Mouse (Mus musculus) stomach, postnatal 0 days (tissue): ENCODE measurements around the gene Prx. TPM values are rescaled to one million over a fixed set of nuclear protein-coding genes. Genes with fewer than 3 reads are reported as not detected.
A peak's percentile ranks its signal among the peaks of the same experiment; 100 is the strongest.

Experiments used
- ATAC-seq: fragments of 200-750 bp; cut with Nextera tagmentation; 2 replicates; pipeline ENCODE4 v1.8.0; 2017; ENCODE audit not compliant: low FRiP score, low TSS enrichment
- DNase-seq: peaks from one replicate; pipeline ENCODE4 v3.0.0-alpha.2; 2016; ENCODE audit warnings: low spot score
- H3K27ac ChIP-seq: fragments of 300-500 bp; sonication (generic); replicated peaks from 2 replicates; pipeline ENCODE4 v1.5.1; 2014; ENCODE audit warnings: mild to moderate bottlenecking, control low read depth
- H3K27me3 ChIP-seq: fragments of 300-500 bp; sonication (generic); 2 replicates; pipeline ENCODE4 v1.6.1; 2014; ENCODE audit warnings: low read length; ENCODE audit not compliant: control insufficient read depth, insufficient read depth
- H3K36me3 ChIP-seq: fragments of 300-500 bp; sonication (generic); 2 replicates; pipeline ENCODE4 v1.6.1; 2014; ENCODE audit warnings: low read length, mixed read lengths; ENCODE audit not compliant: control insufficient read depth, insufficient read depth
- H3K4me1 ChIP-seq: fragments of 300-500 bp; sonication (generic); replicated peaks from 2 replicates; pipeline ENCODE4 v1.6.1; 2014; ENCODE audit warnings: antibody characterized with exemption; ENCODE audit not compliant: control insufficient read depth, insufficient read depth
- H3K4me2 ChIP-seq: fragments of 300-500 bp; sonication (generic); replicated peaks from 2 replicates; pipeline ENCODE4 v1.6.1; 2014; ENCODE audit warnings: low read depth, mild to moderate bottlenecking, control low read depth, moderate library complexity
- H3K4me3 ChIP-seq: fragments of 300-500 bp; sonication (generic); 2 replicates; pipeline ENCODE4 v1.5.1; 2014; ENCODE audit warnings: low read depth, low read length, control low read depth
- H3K9ac ChIP-seq: fragments of 300-500 bp; sonication (generic); 2 replicates; pipeline ENCODE4 v1.6.1; 2014; ENCODE audit warnings: mild to moderate bottlenecking, low read length, control low read depth, mixed read lengths
- H3K9me3 ChIP-seq: fragments of 300-500 bp; sonication (generic); 2 replicates; pipeline ENCODE4 v1.6.1; 2016; ENCODE audit warnings: low read length; ENCODE audit not compliant: control insufficient read depth
- CTCF ChIP-seq: IDR thresholded peaks from 2 replicates; pipeline ENCODE4 v1.5.1; 2016; ENCODE audit warnings: antibody characterized with exemption, low read depth, mild to moderate bottlenecking, moderate library complexity
- EP300 ChIP-seq: optimal IDR thresholded peaks from 2 replicates; pipeline ENCODE3; 2016; ENCODE audit warnings: antibody characterized with exemption
- WGBS: fragments of 180-500 bp; shearing (Covaris S2); extraction: QIAGEN DNeasy Blood & Tissue Kit; methylation state at CpG from one replicate; pipeline ENCODE4 v1.1.7; 2014; 5-methylcytosine and 5-hydroxymethylcytosine counted together
- polyA plus RNA-seq: library from polyadenylated mRNA; unstranded; fragments of >200 nt; fragmentation: Nextera tagmentation; extraction: Ambion mirVana; gene quantifications from 2 replicates; pipeline ENCODE4 v1.2.1, GENCODE M21; 2015

The Prx gene
- polyA plus RNA-seq, 1 experiment from 2014 or later: 2.2 TPM

GRCm38 (mm10) chr7:27540521-27540920, 41.4 kb downstream of the Prx start:
- H3K9ac ChIP-seq: no peak overlapping the region
- 47% methylated on average over 2 of the region's 2 CpGs for WGBS
- ATAC-seq: peak; percentile 66
- H3K27ac ChIP-seq: 0 out of 2 replicates have a peak overlapping the region, but pooled peaks have one; percentile 9
- no peaks in the 10 kb centered on the region; the same call in 1 of the 2 replicates for H3K4me1 ChIP-seq
- no peak overlapping the region for H3K4me3 ChIP-seq
- TF ChIP-seq CTCF (no peak), EP300 (no peak)
- DNase-seq: peak; percentile 71
- peaks cover 9% of the 10 kb centered on the region; the same call in 1 of the 2 replicates for H3K36me3 ChIP-seq
- no peaks in the 10 kb centered on the region for H3K9me3 ChIP-seq
- H3K27me3 ChIP-seq: no peaks in the 10 kb centered on the region
- no peak overlapping the region for H3K4me2 ChIP-seq

- no peak for DNase-seq
- no peak overlapping the region for H3K9ac ChIP-seq
- 0 out of 2 replicates have a peak overlapping the region, but pooled peaks have one; percentile 40 for H3K27ac ChIP-seq
- no peaks in the 10 kb centered on the region for H3K9me3 ChIP-seq
- no peak overlapping the region for H3K4me2 ChIP-seq
- H3K4me3 ChIP-seq: no peak overlapping the region
- H3K4me1 ChIP-seq: no peaks in the 10 kb centered on the region; the same call in 1 of the 2 replicates
- no peaks in the 10 kb centered on the region for H3K27me3 ChIP-seq
- TF ChIP-seq EP300: no peak
- TF ChIP-seq CTCF: no peak
- H3K36me3 ChIP-seq: peaks cover 9% of the 10 kb centered on the region; the same call in 1 of the 2 replicates
- peak; percentile 15; the same call in 1 of the 2 replicates for ATAC-seq
- WGBS: 79% methylated on average over 6 of the region's 6 CpGs
Observed at GRCm38 (mm10) chr7:27540935-27541334, 41.8 kb downstream of the Prx start.

- no peak overlapping the region for H3K4me2 ChIP-seq
- no peaks in the 10 kb centered on the region for H3K9me3 ChIP-seq
- no peaks in the 10 kb centered on the region; the same call in 1 of the 2 replicates for H3K4me1 ChIP-seq
- H3K27me3 ChIP-seq: no peaks in the 10 kb centered on the region
- no peak for DNase-seq
- 0 out of 2 replicates have a peak, but pooled peaks have one; percentile 7 for ATAC-seq
- no peak overlapping the region for H3K27ac ChIP-seq
- no peak overlapping the region for H3K4me3 ChIP-seq
- peaks cover 9% of the 10 kb centered on the region; the same call in 1 of the 2 replicates for H3K36me3 ChIP-seq
- TF ChIP-seq EP300 (no peak), CTCF (no peak)
- WGBS: 83% methylated on average over 16 of the region's 16 CpGs
- H3K9ac ChIP-seq: no peak overlapping the region
Observed at GRCm38 (mm10) chr7:27541431-27541830, 42.3 kb downstream of the Prx start.

DNA sequence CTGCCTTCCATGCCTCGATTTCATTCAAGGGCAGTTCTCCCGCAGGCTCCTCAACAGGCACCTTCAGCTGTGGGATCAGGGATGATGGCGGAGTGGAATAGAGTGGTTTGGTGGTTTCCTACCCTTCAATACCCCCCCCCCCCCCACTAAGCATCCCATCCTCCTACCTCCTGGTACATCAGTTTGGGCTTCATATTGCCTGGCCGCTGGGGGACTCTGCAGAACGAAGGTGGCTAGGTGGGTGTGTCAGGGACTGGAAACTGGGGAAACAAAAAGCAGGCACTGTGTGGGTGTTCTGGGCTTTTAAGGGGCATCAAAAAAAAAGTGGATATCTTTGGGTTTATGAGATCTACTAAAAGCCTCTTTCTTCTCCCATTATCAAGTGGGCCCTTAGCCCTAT, 42.8 kb downstream of the Prx start:
- H3K9me3 ChIP-seq: no peaks in the 10 kb centered on the region
- H3K9ac ChIP-seq: peak overlapping the region; percentile 67

DNA sequence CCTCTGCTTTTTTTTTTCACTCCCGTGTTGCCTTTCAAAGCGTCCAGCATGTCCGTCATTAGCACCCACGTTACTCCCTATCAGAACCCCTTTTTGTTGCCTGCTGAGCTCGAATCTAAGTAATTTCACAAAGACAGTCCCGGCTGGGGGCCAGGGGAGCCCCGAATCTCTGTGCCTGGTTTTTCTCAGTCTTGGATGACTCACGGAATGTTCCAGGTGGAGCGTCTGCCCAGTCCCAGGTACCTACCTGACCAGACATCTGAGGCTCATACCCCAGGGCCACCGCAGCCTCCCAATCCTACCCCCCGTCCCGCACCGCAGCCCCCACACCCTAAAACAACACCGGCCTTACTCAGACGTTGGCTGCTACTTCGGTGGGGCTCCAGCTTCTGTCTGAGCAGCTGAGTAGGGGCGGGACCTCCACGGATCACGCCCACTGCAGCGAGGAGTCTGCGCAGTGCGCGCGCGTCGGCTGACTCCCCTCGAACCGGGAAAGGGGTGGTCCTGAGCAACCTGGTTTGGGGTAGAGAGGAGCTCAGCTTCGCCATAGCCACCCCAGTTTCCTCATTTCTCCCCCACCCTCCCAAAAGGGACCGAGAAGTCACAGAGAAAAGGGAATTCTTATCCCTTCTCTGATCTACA, 43.4 kb downstream of the Prx start:
- DNase-seq: peak; percentile 85
- H3K4me2 ChIP-seq: peak overlapping the region; percentile 93
- TF ChIP-seq EP300 (no peak), CTCF (no peak)

More for the DNA sequence above, 42.8 kb downstream of the Prx start:
- 64% methylated on average over 5 of the region's 5 CpGs for WGBS
- Histone ChIP-seq H3K4me1 (no peaks in the 10 kb centered on the region; the same call in 1 of the 2 replicates), H3K27me3 (no peaks in the 10 kb centered on the region), H3K4me2 (peak overlapping the region; percentile 93), H3K36me3 (peaks cover 9% of the 10 kb centered on the region; the same call in 1 of the 2 replicates), H3K4me3 (peak overlapping the region; percentile 60), H3K27ac (no peak overlapping the region)
- DNase-seq (no peak), ATAC-seq (no peak)
- TF ChIP-seq CTCF: no peak
- TF ChIP-seq EP300: no peak

DNA sequence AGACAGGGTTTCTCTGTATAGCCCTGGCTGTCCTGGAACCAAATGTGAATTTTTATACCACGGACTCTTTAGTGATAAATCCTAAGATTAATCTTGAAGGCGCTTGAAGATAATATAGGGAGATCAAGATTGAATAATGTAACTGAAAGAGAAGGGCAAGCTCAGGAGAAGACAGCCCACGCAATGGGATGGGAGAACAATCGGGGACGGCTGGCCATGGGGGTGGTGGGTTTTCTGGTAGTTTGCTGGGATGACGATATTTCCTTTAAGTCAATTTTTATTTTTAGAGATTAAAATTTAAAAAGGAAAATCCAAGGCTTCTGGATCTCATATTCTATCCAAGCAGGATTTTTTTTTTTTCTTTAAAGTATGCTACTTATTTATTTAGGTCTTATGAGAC, 43.9 kb downstream of the Prx start:
- H3K27me3 ChIP-seq: no peaks in the 10 kb centered on the region
- H3K27ac ChIP-seq: peak overlapping the region; percentile 40; the same call in 1 of the 2 replicates
- peak overlapping the region; percentile 93 for H3K4me2 ChIP-seq
- H3K36me3 ChIP-seq: peaks cover 6% of the 10 kb centered on the region; the same call in 1 of the 2 replicates
- ATAC-seq (no peak), DNase-seq (no peak)
- no peaks in the 10 kb centered on the region for H3K9me3 ChIP-seq
- H3K4me1 ChIP-seq: no peaks in the 10 kb centered on the region; the same call in 1 of the 2 replicates
- WGBS: 17% methylated on average over 6 of the region's 6 CpGs
- H3K4me3 ChIP-seq: peak overlapping the region; percentile 60
- TF ChIP-seq EP300 (no peak), CTCF (no peak)
- peak overlapping the region; percentile 67 for H3K9ac ChIP-seq

More for the DNA sequence above, 43.4 kb downstream of the Prx start:
- Histone ChIP-seq H3K4me3 (peak overlapping the region; percentile 60), H3K27ac (peak overlapping the region; percentile 40), H3K36me3 (peaks cover 8% of the 10 kb centered on the region; the same call in 1 of the 2 replicates), H3K9ac (peak overlapping the region; percentile 67), H3K4me1 (no peaks in the 10 kb centered on the region; the same call in 1 of the 2 replicates), H3K9me3 (no peaks in the 10 kb centered on the region), H3K27me3 (no peaks in the 10 kb centered on the region)
- ATAC-seq: peak; percentile 82
- WGBS: under 1% methylated on average over 30 of the region's 30 CpGs
